Mouse (Mus musculus): ENCODE measurements around the gene Gm28919.
"Not testable (repeated sequence)": the region's sequence is repeated elsewhere in the genome, so short reads cannot be mapped to it uniquely, and the experiment has no call there.

Gm28919 gene

GRCm38 (mm10) chrY:6583246-6583645 is at the start of gene Gm28919:
Gm28919 (plus strand) TSS chrY:6583546.
- not testable (repeated sequence) for DNase-seq (ENCODE audit: extremely low spot score, low spot score)

Data from neural tube, embryonic 10.5 days (tissue).